Mouse (Mus musculus) embryonic facial prominence, embryonic 12.5 days (tissue): ENCODE measurements around the gene Hpcal4. TPM values are rescaled to one million over a fixed set of nuclear protein-coding genes. Genes with fewer than 3 reads are reported as not detected.

Source experiments
- ATAC-seq: fragments of 200-750 bp; cut with Nextera tagmentation; 2 replicates; pipeline ENCODE4 v1.8.0; 2017; ENCODE audit not compliant: insufficient number of reproducible peaks, insufficient read depth, low FRiP score, low TSS enrichment
- H3K27ac ChIP-seq: fragments of 300-500 bp; sonication (generic); 2 replicates; pipeline ENCODE4 v1.5.1; 2016; ENCODE audit warnings: mild to moderate bottlenecking
- H3K27me3 ChIP-seq: fragments of 300-500 bp; sonication (generic); 2 replicates; pipeline ENCODE4 v1.6.1; 2016; ENCODE audit warnings: mild to moderate bottlenecking, moderate library complexity
- H3K36me3 ChIP-seq: fragments of 300-500 bp; sonication (generic); 2 replicates; pipeline ENCODE4 v1.6.1; 2016; ENCODE audit warnings: mild to moderate bottlenecking
- H3K4me1 ChIP-seq: fragments of 300-500 bp; sonication (generic); 2 replicates; pipeline ENCODE4 v1.6.1; 2016
- H3K4me2 ChIP-seq: fragments of 300-500 bp; sonication (generic); replicated peaks from 2 replicates; pipeline ENCODE4 v1.6.1; 2016; ENCODE audit warnings: mild to moderate bottlenecking, moderate library complexity
- H3K4me3 ChIP-seq: fragments of 300-500 bp; sonication (generic); 2 replicates; pipeline ENCODE4 v1.5.1; 2016; ENCODE audit warnings: mild to moderate bottlenecking
- H3K9ac ChIP-seq: fragments of 300-500 bp; sonication (generic); 2 replicates; pipeline ENCODE4 v1.6.1; 2016; ENCODE audit warnings: mild to moderate bottlenecking, moderate library complexity
- H3K9me3 ChIP-seq: fragments of 300-500 bp; sonication (generic); 2 replicates; pipeline ENCODE4 v1.6.1; 2016; ENCODE audit warnings: mild to moderate bottlenecking, moderate library complexity
- WGBS: fragments of 180-500 bp; shearing (Covaris S2); methylation state at CpG from one replicate; pipeline ENCODE4 v1.1.7; 2016; 5-methylcytosine and 5-hydroxymethylcytosine counted together
- polyA plus RNA-seq: library from polyadenylated mRNA; unstranded; fragments of >200 nt; fragmentation: Nextera tagmentation; extraction: Ambion mirVana; gene quantifications from 2 replicates; pipeline ENCODE4 v1.2.1, GENCODE M21; 2016

Gene Hpcal4
- polyA plus RNA-seq, 1 experiment from 2014 or later = 0.55 TPM

GRCm38 (mm10) chr4:123228270-123228669 is 45.2 kb downstream of the Hpcal4 start:
- peaks cover 10% of the 10 kb centered on the region for H3K4me1 ChIP-seq
- peaks cover 12% of the 10 kb centered on the region for H3K27me3 ChIP-seq
- H3K27ac ChIP-seq = no peak overlapping the region
- no peaks in the 10 kb centered on the region for H3K36me3 ChIP-seq
- no peak overlapping the region for H3K4me3 ChIP-seq
- no peak overlapping the region for H3K9ac ChIP-seq
- ATAC-seq = no peak
- H3K9me3 ChIP-seq = no peaks in the 10 kb centered on the region
- WGBS = 2% methylated on average over 2 of the region's 2 CpGs
- H3K4me2 ChIP-seq = no peak overlapping the region

DNA sequence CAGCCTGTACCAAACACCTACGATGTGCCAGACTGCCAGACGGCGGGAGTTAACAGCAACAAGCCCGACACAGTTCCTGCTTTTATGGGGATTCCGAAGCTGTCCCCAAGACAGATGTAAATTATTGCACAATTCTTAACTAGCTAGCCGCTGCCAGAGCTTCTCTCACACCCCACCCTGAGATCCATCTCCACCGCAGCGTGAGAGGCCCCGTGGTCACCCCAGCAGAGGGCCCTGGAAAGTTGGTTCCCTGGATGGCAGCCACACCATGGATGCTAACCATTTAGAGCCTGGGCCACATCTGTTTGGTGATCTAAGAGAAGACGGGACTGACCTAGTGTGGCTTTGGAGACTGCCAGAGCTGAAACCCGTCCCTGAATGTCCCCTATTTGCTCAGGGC is 46.1 kb downstream of the Hpcal4 start:
- ATAC-seq = no peak
- Histone ChIP-seq H3K4me3 (no peak overlapping the region), H3K4me2 (no peak overlapping the region), H3K4me1 (peaks cover 18% of the 10 kb centered on the region), H3K9ac (no peak overlapping the region), H3K27ac (no peak overlapping the region), H3K9me3 (no peaks in the 10 kb centered on the region), H3K36me3 (no peaks in the 10 kb centered on the region), H3K27me3 (peaks cover 21% of the 10 kb centered on the region)
- whole genome bisulfite sequencing = 81% methylated on average over 11 of the region's 11 CpGs

- Histone ChIP-seq H3K27ac (no peak overlapping the region), H3K9ac (no peak overlapping the region), H3K4me2 (no peak overlapping the region), H3K4me3 (no peak overlapping the region), H3K27me3 (peaks cover 30% of the 10 kb centered on the region), H3K9me3 (no peaks in the 10 kb centered on the region), H3K36me3 (no peaks in the 10 kb centered on the region), H3K4me1 (peaks cover 27% of the 10 kb centered on the region)
- no peak for ATAC-seq
- 55% methylated on average over 3 of the region's 3 CpGs for WGBS
Measured at GRCm38 (mm10) chr4:123232841-123233240, 49.8 kb downstream of the Hpcal4 start.

DNA sequence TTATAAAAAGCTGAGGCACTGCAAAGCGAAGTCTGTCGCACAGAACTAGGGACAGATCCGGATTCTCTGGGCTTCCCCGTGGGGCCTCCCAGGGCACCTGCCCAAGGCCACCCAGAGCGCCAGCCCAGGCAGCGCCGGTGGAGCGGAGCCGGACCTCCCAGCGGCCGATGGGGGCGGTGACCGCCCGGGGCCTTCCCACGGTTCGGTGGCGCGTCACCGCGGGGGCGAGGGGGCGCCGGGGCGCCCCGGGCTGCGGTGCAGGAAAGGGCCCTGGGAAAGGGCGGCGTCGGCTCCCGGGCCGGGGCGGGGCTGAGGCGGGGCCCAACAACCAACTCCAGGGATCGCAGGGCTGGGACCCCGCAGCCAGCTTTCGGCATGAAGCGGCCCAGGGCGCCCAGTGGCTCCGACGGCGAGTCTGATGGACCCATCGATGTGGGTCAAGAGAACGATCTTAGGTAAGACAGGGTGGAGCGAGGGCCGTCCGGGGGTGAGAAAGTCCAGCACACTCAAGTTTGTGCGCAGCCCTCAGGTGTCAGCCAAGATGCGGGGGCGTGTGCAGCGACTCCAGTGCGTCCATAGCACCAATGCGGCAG is 50.6 kb downstream of the Hpcal4 start, which contains the start of gene Heyl:
Gene Heyl, plus strand, starts transcription at position 65 of the 593 bp plus-strand sequence.
- Histone ChIP-seq H3K27ac (no peak within 1 kb of the TSS), H3K9me3 (no peaks in the 10 kb centered on the region), H3K4me1 (peaks cover 25% of the 10 kb centered on the region), H3K27me3 (peaks cover 30% of the 10 kb centered on the region), H3K4me3 (peak within 1 kb of the TSS; percentile 44), H3K36me3 (no peaks in the 10 kb centered on the region), H3K4me2 (peak within 1 kb of the TSS; percentile 87), H3K9ac (peak within 1 kb of the TSS; percentile 41)
- 2% methylated on average over 51 of the region's 52 CpGs for WGBS
- ATAC-seq = no peak

- 34% methylated on average over 9 of the region's 9 CpGs for WGBS
- no peak overlapping the region for H3K27ac ChIP-seq
- no peak overlapping the region for H3K4me2 ChIP-seq
Measured at GRCm38 (mm10) chr4:123235835-123236430, 52.9 kb downstream of the Hpcal4 start.

DNA sequence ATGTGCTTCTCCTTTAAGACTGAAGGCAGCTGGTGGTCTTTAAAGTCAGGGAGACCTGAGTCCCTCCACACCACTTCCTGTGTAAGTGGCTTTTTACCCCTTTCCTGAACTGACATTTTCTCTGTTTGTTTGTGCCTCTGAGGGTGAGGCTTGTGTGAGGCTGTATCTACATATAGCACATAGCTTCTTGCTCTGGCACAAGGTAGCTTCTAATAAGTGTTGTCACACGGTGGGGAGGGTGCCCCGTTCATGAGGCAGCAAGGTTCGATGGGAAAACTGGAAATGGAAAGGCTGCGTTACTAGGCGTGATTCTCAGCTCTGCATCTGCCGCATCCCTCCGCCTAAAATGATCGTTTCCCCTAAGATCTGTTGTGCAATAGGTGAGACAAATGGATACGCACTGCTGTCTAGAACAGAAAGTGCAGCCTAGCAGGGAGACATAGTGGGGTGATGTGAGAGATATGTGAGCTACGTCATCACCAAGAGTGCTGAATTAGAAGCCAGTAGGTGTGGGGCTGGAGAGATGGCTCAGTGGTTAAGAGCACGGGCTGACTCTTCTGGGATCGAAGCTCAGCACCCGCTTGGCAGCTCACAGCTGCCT is 53.5 kb downstream of the Hpcal4 start:
- Histone ChIP-seq H3K9me3 (no peaks in the 10 kb centered on the region), H3K4me3 (no peak overlapping the region), H3K27ac (no peak overlapping the region), H3K27me3 (peaks cover 35% of the 10 kb centered on the region), H3K4me1 (peaks cover 40% of the 10 kb centered on the region), H3K36me3 (no peaks in the 10 kb centered on the region), H3K4me2 (no peak overlapping the region), H3K9ac (no peak overlapping the region)
- no peak for ATAC-seq
- whole genome bisulfite sequencing = 76% methylated on average over 13 of the region's 13 CpGs

More at GRCm38 (mm10) chr4:123235835-123236430, 52.9 kb downstream of the Hpcal4 start:
- H3K4me3 ChIP-seq = no peak overlapping the region
- no peak for ATAC-seq
- H3K36me3 ChIP-seq = no peaks in the 10 kb centered on the region
- peaks cover 40% of the 10 kb centered on the region for H3K4me1 ChIP-seq
- peaks cover 35% of the 10 kb centered on the region for H3K27me3 ChIP-seq
- no peaks in the 10 kb centered on the region for H3K9me3 ChIP-seq
- H3K9ac ChIP-seq = no peak overlapping the region

GRCm38 (mm10) chr4:123237386-123238266 is 54.6 kb downstream of the Hpcal4 start:
- peaks cover 40% of the 10 kb centered on the region for H3K4me1 ChIP-seq
- no peaks in the 10 kb centered on the region for H3K36me3 ChIP-seq
- H3K27ac ChIP-seq = no peak overlapping the region; the same call in 1 of the 2 replicates
- H3K4me3 ChIP-seq = no peak overlapping the region
- ATAC-seq = no peak
- no peak overlapping the region for H3K9ac ChIP-seq
- WGBS = 35% methylated on average over 6 of the region's 6 CpGs
- H3K27me3 ChIP-seq = peaks cover 29% of the 10 kb centered on the region
- no peaks in the 10 kb centered on the region for H3K9me3 ChIP-seq
- no peak overlapping the region for H3K4me2 ChIP-seq

DNA sequence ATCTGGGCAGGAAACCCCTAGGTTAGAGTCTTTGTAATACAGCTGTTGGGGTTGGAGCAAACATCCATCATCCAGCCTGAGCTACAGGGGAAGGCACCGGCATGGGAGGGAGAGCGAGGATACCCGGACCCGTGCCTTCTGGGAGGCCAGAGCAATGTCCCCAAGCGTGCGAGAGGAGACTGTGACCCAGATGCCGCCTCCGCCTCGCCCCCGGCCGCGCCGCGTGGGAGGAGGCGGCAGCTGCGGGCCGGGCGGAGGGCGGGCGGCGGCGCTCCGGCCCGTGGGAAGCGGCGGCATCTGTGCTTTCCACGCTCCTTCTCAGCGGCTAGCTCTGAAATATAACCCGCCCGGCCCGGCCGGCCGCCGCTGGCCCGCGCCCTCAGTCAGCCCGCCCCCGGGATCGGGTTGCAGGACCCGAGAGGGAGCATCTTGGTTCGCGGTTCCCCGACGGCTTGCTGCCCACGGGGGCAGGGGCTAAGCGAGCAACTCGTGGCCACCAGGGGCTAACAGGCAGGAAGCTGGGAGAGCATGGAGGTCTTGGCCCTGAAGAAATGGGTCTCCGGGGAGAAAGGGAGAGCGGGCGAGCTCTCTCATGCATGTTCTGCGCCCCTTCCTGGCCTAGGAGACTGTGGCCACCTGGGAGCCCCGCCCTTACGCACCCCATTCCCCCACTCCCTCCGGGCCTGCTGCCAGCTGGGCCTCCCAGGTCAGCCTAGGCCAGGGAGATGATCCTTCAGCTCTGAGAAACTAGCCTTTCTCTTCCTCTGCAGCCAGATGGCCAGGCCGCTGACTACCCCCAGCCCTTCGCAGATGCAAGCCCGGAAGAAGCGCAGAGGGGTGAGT is 56.6 kb downstream of the Hpcal4 start:
- H3K9ac ChIP-seq = peak overlapping the region; percentile 47
- H3K36me3 ChIP-seq = no peaks in the 10 kb centered on the region
- H3K27ac ChIP-seq = peak overlapping the region; percentile 65
- peak; percentile 53; the same call in 1 of the 2 replicates for ATAC-seq
- peak overlapping the region; percentile 26 for H3K4me3 ChIP-seq
- peak overlapping the region; percentile 59 for H3K4me2 ChIP-seq
- H3K4me1 ChIP-seq = peaks cover 32% of the 10 kb centered on the region
- H3K9me3 ChIP-seq = no peaks in the 10 kb centered on the region
- 3% methylated on average over 54 of the region's 58 CpGs for WGBS
- H3K27me3 ChIP-seq = peaks cover 10% of the 10 kb centered on the region

Other genes starting within 250 kb of the Hpcal4 start
- 6.6 and 7.0 TPM in 2 replicates for gene Mfsd2a, start 222.0 kb upstream of the Hpcal4 start, polyA plus RNA-seq
- gene Mycl, start 187.6 kb upstream of the Hpcal4 start, polyA plus RNA-seq = 46.4 and 51.5 TPM in 2 replicates
- 21.3 and 23.4 TPM in 2 replicates for gene Trit1, start 166.6 kb upstream of the Hpcal4 start, polyA plus RNA-seq
- gene Bmp8b, start 78.1 kb upstream of the Hpcal4 start, polyA plus RNA-seq = 0.47 and 0.55 TPM in 2 replicates
- 0.15 and 0.31 TPM in 2 replicates for gene Oxct2b, start 67.0 kb upstream of the Hpcal4 start, polyA plus RNA-seq
- gene Ppie, start 43.3 kb upstream of the Hpcal4 start, polyA plus RNA-seq = 108 and 110 TPM in 2 replicates
- gene Nt5c1a, start 18.3 kb downstream of the Hpcal4 start, polyA plus RNA-seq = not detected in 2 replicates
- 7.2 and 7.9 TPM in 2 replicates for gene Heyl, start 50.3 kb downstream of the Hpcal4 start, polyA plus RNA-seq
- 39.8 and 44.1 TPM in 2 replicates for gene Pabpc4, start 79.1 kb downstream of the Hpcal4 start, polyA plus RNA-seq
- gene Oxct2a, start 140.4 kb downstream of the Hpcal4 start, polyA plus RNA-seq = not detected in 2 replicates
- gene Bmp8a, start 160.0 kb downstream of the Hpcal4 start, polyA plus RNA-seq = 0.10 and 0.19 TPM in 2 replicates